Mouse (Mus musculus) embryonic facial prominence, embryonic 12.5 days (tissue): Measurements from ENCODE around the gene Cry2. TPM values are rescaled to one million over a fixed set of nuclear protein-coding genes. Genes with fewer than 3 reads are reported as not detected.
A peak's percentile ranks its signal among the peaks of the same experiment; 100 is the strongest.

Source experiments
- ATAC-seq: fragments of 200-750 bp; cut with Nextera tagmentation; 2 replicates; pipeline ENCODE4 v1.8.0; 2017; ENCODE audit not compliant: insufficient number of reproducible peaks, insufficient read depth, low FRiP score, low TSS enrichment
- H3K27ac ChIP-seq: fragments of 300-500 bp; sonication (generic); 2 replicates; pipeline ENCODE4 v1.5.1; 2016; ENCODE audit warnings: mild to moderate bottlenecking
- H3K27me3 ChIP-seq: fragments of 300-500 bp; sonication (generic); 2 replicates; pipeline ENCODE4 v1.6.1; 2016; ENCODE audit warnings: mild to moderate bottlenecking, moderate library complexity
- H3K36me3 ChIP-seq: fragments of 300-500 bp; sonication (generic); 2 replicates; pipeline ENCODE4 v1.6.1; 2016; ENCODE audit warnings: mild to moderate bottlenecking
- H3K4me1 ChIP-seq: fragments of 300-500 bp; sonication (generic); 2 replicates; pipeline ENCODE4 v1.6.1; 2016
- H3K4me2 ChIP-seq: fragments of 300-500 bp; sonication (generic); replicated peaks from 2 replicates; pipeline ENCODE4 v1.6.1; 2016; ENCODE audit warnings: mild to moderate bottlenecking, moderate library complexity
- H3K4me3 ChIP-seq: fragments of 300-500 bp; sonication (generic); 2 replicates; pipeline ENCODE4 v1.5.1; 2016; ENCODE audit warnings: mild to moderate bottlenecking
- H3K9ac ChIP-seq: fragments of 300-500 bp; sonication (generic); 2 replicates; pipeline ENCODE4 v1.6.1; 2016; ENCODE audit warnings: mild to moderate bottlenecking, moderate library complexity
- H3K9me3 ChIP-seq: fragments of 300-500 bp; sonication (generic); 2 replicates; pipeline ENCODE4 v1.6.1; 2016; ENCODE audit warnings: mild to moderate bottlenecking, moderate library complexity
- WGBS: fragments of 180-500 bp; shearing (Covaris S2); methylation state at CpG from one replicate; pipeline ENCODE4 v1.1.7; 2016; 5-methylcytosine and 5-hydroxymethylcytosine counted together
- polyA plus RNA-seq: library from polyadenylated mRNA; unstranded; fragments of >200 nt; fragmentation: Nextera tagmentation; extraction: Ambion mirVana; gene quantifications from 2 replicates; pipeline ENCODE4 v1.2.1, GENCODE M21; 2016

The Cry2 gene
- polyA plus RNA-seq, 1 experiment from 2014 or later: 28.8 TPM

GRCm38 (mm10) chr2:92374514-92374913 is 59.3 kb downstream of the Cry2 start, which contains the start of the genes Pex16 and Large2:
Gene Pex16, plus strand, starts transcription at chr2:92374676.
Gene Large2, minus strand, starts transcription at chr2:92374869.
- peak within 1 kb of the TSS; percentile 73 for H3K9ac ChIP-seq
- peak within 1 kb of the TSS; percentile 88 for H3K27ac ChIP-seq
- H3K4me3 ChIP-seq: peak within 1 kb of the TSS; percentile 71
- peak within 1 kb of the TSS; percentile 90 for H3K4me2 ChIP-seq
- no peak for ATAC-seq
- peaks cover 20% of the 10 kb centered on the region for H3K36me3 ChIP-seq
- H3K9me3 ChIP-seq: no peaks in the 10 kb centered on the region
- WGBS: 4% methylated on average over 16 of the region's 16 CpGs
- H3K4me1 ChIP-seq: peaks cover 39% of the 10 kb centered on the region
- peaks cover 27% of the 10 kb centered on the region for H3K27me3 ChIP-seq

GRCm38 (mm10) chr2:92373437-92373813 is 60.4 kb downstream of the Cry2 start:
- WGBS: 78% methylated on average over 11 of the region's 11 CpGs
- Histone ChIP-seq H3K4me1 (peaks cover 39% of the 10 kb centered on the region), H3K27ac (peak overlapping the region; percentile 60; the same call in 1 of the 2 replicates)

GRCm38 (mm10) chr2:92372767-92373436 is 60.9 kb downstream of the Cry2 start:
- Histone ChIP-seq H3K36me3 (0 out of 2 replicates have a peak, but pooled peaks cover 4% of the 10 kb centered on the region), H3K4me3 (no peak overlapping the region), H3K9ac (no peak overlapping the region), H3K4me2 (no peak overlapping the region), H3K27ac (peak overlapping the region; percentile 60; the same call in 1 of the 2 replicates), H3K27me3 (peaks cover 33% of the 10 kb centered on the region), H3K4me1 (peaks cover 39% of the 10 kb centered on the region), H3K9me3 (no peaks in the 10 kb centered on the region)
- WGBS: 41% methylated on average over 9 of the region's 9 CpGs
- ATAC-seq: no peak

More at GRCm38 (mm10) chr2:92373437-92373813, 60.4 kb downstream of the Cry2 start:
- Histone ChIP-seq H3K27me3 (peaks cover 33% of the 10 kb centered on the region), H3K36me3 (peaks cover 9% of the 10 kb centered on the region; the same call in 1 of the 2 replicates), H3K9ac (no peak overlapping the region), H3K4me2 (no peak overlapping the region), H3K9me3 (no peaks in the 10 kb centered on the region), H3K4me3 (0 out of 2 replicates have a peak overlapping the region, but pooled peaks have one; percentile 71)
- ATAC-seq: no peak

GRCm38 (mm10) chr2:92371971-92372690 is 61.7 kb downstream of the Cry2 start:
- no peak for ATAC-seq
- Histone ChIP-seq H3K27me3 (peaks cover 33% of the 10 kb centered on the region), H3K9me3 (no peaks in the 10 kb centered on the region), H3K9ac (no peak overlapping the region), H3K4me3 (no peak overlapping the region), H3K4me1 (peaks cover 39% of the 10 kb centered on the region), H3K4me2 (no peak overlapping the region), H3K36me3 (no peaks in the 10 kb centered on the region), H3K27ac (peak overlapping the region; percentile 12; the same call in 1 of the 2 replicates)
- WGBS: 11% methylated on average over 10 of the region's 10 CpGs

GRCm38 (mm10) chr2:92370821-92371805 is 62.7 kb downstream of the Cry2 start:
- Histone ChIP-seq H3K9me3 (no peaks in the 10 kb centered on the region), H3K9ac (peak overlapping the region; percentile 52; the same call in 1 of the 2 replicates), H3K4me3 (peak overlapping the region; percentile 43), H3K27ac (peak overlapping the region; percentile 37; the same call in 1 of the 2 replicates), H3K36me3 (peaks cover 7% of the 10 kb centered on the region; the same call in 1 of the 2 replicates), H3K4me2 (peak overlapping the region; percentile 90), H3K27me3 (peaks cover 33% of the 10 kb centered on the region), H3K4me1 (peaks cover 35% of the 10 kb centered on the region)
- ATAC-seq: no peak
- 2% methylated on average over 45 of the region's 45 CpGs for whole genome bisulfite sequencing

GRCm38 (mm10) chr2:92370375-92370774 is 63.5 kb downstream of the Cry2 start:
- H3K4me1 ChIP-seq: peaks cover 30% of the 10 kb centered on the region
- peak overlapping the region; percentile 90 for H3K4me2 ChIP-seq
- H3K9me3 ChIP-seq: no peaks in the 10 kb centered on the region
- no peak overlapping the region for H3K27ac ChIP-seq
- peaks cover 33% of the 10 kb centered on the region for H3K27me3 ChIP-seq
- H3K36me3 ChIP-seq: peaks cover 10% of the 10 kb centered on the region; the same call in 1 of the 2 replicates
- H3K9ac ChIP-seq: peak overlapping the region; percentile 52; the same call in 1 of the 2 replicates
- H3K4me3 ChIP-seq: peak overlapping the region; percentile 43
- 9% methylated on average over 19 of the region's 19 CpGs for whole genome bisulfite sequencing
- ATAC-seq: no peak

- WGBS: 37% methylated on average over 20 of the region's 20 CpGs
- ATAC-seq: no peak
- Histone ChIP-seq H3K27me3 (peaks cover 33% of the 10 kb centered on the region), H3K9ac (no peak overlapping the region), H3K9me3 (no peaks in the 10 kb centered on the region), H3K4me1 (peaks cover 24% of the 10 kb centered on the region), H3K4me2 (no peak overlapping the region), H3K36me3 (peaks cover 34% of the 10 kb centered on the region), H3K4me3 (no peak overlapping the region), H3K27ac (no peak overlapping the region)
Observed at GRCm38 (mm10) chr2:92367383-92368029, 66.3 kb downstream of the Cry2 start.

- ATAC-seq: no peak
- H3K9me3 ChIP-seq: no peaks in the 10 kb centered on the region
- no peak overlapping the region for H3K9ac ChIP-seq
- H3K27me3 ChIP-seq: peaks cover 16% of the 10 kb centered on the region
- no peak overlapping the region for H3K27ac ChIP-seq
- H3K4me3 ChIP-seq: no peak overlapping the region
- peaks cover 8% of the 10 kb centered on the region; the same call in 1 of the 2 replicates for H3K4me1 ChIP-seq
- no peak overlapping the region for H3K4me2 ChIP-seq
- WGBS: 92% methylated on average over 10 of the region's 10 CpGs
- peaks cover 42% of the 10 kb centered on the region for H3K36me3 ChIP-seq
Observed at GRCm38 (mm10) chr2:92365568-92365967, 68.3 kb downstream of the Cry2 start.

- H3K27me3 ChIP-seq: peaks cover 2% of the 10 kb centered on the region; the same call in 1 of the 2 replicates
- H3K9me3 ChIP-seq: no peaks in the 10 kb centered on the region
- WGBS: 93% methylated on average over 4 of the region's 4 CpGs
- no peaks in the 10 kb centered on the region for H3K4me1 ChIP-seq
- H3K27ac ChIP-seq: no peak overlapping the region
- H3K4me2 ChIP-seq: no peak overlapping the region
- peaks cover 57% of the 10 kb centered on the region for H3K36me3 ChIP-seq
- H3K9ac ChIP-seq: no peak overlapping the region
- no peak overlapping the region for H3K4me3 ChIP-seq
- no peak for ATAC-seq
Observed at GRCm38 (mm10) chr2:92364086-92364485, 69.8 kb downstream of the Cry2 start.

- 87% methylated on average over 6 of the region's 6 CpGs for WGBS
- H3K27ac ChIP-seq: no peak overlapping the region
- H3K9ac ChIP-seq: no peak overlapping the region
- no peak overlapping the region for H3K4me2 ChIP-seq
- no peaks in the 10 kb centered on the region for H3K4me1 ChIP-seq
- no peaks in the 10 kb centered on the region for H3K9me3 ChIP-seq
- peaks cover 71% of the 10 kb centered on the region for H3K36me3 ChIP-seq
- H3K4me3 ChIP-seq: no peak overlapping the region
- H3K27me3 ChIP-seq: no peaks in the 10 kb centered on the region
- no peak for ATAC-seq
Observed at GRCm38 (mm10) chr2:92362571-92363228, 71.1 kb downstream of the Cry2 start.
